Mouse (Mus musculus): ENCODE measurements around the gene Itgb3bp. TPM values are rescaled to one million over a fixed set of nuclear protein-coding genes. Genes with fewer than 3 reads are reported as not detected.

The Itgb3bp gene
- polyA plus RNA-seq, 1 experiment from 2014 or later, result 25.1 TPM

GRCm38 (mm10) chr4:99930518-99931239 lies 1.1 kb upstream of the Itgb3bp start:
- Histone ChIP-seq H3K4me3 (replicated peaks) (peak overlapping the region; percentile 59), H3K4me2 (replicated peaks) (peak overlapping the region; percentile 88), H3K9me3 (no peaks in the 10 kb centered on the region), H3K9ac (replicated peaks) (no peak overlapping the region), H3K27ac (no peak overlapping the region), H3K27me3 (no peaks in the 10 kb centered on the region), H3K4me1 (replicated peaks) (peaks cover 11% of the 10 kb centered on the region; the same call in 1 of the 2 replicates), H3K36me3 (no peaks in the 10 kb centered on the region)
- no peak for ATAC-seq
- WGBS, result 48% methylated on average over 10 of the region's 10 CpGs

DNA sequence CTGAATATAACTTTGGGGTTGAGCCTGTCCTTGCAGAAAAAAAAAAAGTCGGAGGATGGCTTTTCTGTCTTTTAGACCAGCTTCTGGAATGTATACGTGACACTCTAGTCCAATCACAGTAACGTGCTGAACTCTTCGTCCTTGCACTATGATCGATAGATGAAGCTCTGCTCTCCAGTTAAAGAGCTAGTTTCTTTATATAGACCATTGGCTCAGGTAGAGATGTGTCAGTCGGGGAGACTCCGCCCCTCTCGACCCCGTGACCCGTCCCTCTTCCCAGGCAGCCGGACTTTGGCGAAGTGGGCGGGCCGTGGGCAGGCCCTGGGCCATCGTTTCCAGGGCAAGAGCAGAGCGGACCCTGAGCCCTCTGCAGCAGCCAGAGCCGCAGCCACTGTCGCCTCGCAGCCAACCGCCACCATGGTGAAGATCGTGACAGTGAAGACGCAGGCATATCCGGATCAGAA lies 432 bp downstream of the Itgb3bp start, which contains the start of gene Pgm1:
TSS of gene Pgm1 (plus strand) at position 266 of the 464 bp plus-strand sequence.
- WGBS, result 6% methylated on average over 23 of the region's 23 CpGs
- Histone ChIP-seq H3K4me2 (replicated peaks) (peak within 1 kb of the TSS; percentile 88), H3K9ac (replicated peaks) (peak within 1 kb of the TSS; percentile 79), H3K4me3 (replicated peaks) (peak within 1 kb of the TSS; percentile 59), H3K27ac (peak within 1 kb of the TSS; percentile 82), H3K27me3 (no peaks in the 10 kb centered on the region), H3K4me1 (replicated peaks) (peaks cover 11% of the 10 kb centered on the region; the same call in 1 of the 2 replicates), H3K36me3 (no peaks in the 10 kb centered on the region), H3K9me3 (no peaks in the 10 kb centered on the region)
- peak; percentile 91 for ATAC-seq

GRCm38 (mm10) chr4:99928521-99928920 lies 1.1 kb downstream of the Itgb3bp start:
- Histone ChIP-seq H3K4me1 (replicated peaks) (peaks cover 11% of the 10 kb centered on the region; the same call in 1 of the 2 replicates), H3K9me3 (no peaks in the 10 kb centered on the region), H3K36me3 (no peaks in the 10 kb centered on the region), H3K4me3 (replicated peaks) (no peak overlapping the region), H3K9ac (replicated peaks) (no peak overlapping the region), H3K27ac (no peak overlapping the region), H3K4me2 (replicated peaks) (no peak overlapping the region), H3K27me3 (no peaks in the 10 kb centered on the region)
- 80% methylated on average over 6 of the region's 6 CpGs for WGBS
- ATAC-seq, result no peak

DNA sequence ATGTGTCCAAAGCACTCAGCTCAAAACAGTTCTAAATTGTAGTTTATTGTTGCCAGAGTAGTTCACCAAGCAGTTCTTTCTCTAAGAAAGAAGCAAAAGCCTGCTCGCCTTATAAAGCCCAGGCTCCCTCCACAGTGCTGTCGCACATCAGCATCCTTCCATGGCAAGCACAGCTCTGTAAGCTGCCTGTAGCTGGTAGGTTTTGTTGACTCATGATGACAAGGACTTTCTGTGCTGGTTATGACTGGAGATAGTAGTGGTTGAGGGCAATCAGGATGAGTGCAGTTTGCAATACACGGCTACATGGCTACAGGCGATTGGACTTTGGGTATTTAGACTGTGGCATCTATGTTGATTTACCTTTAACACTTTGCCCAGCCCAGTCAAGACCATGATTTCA lies 3.2 kb downstream of the Itgb3bp start:
- Histone ChIP-seq H3K36me3 (no peaks in the 10 kb centered on the region), H3K27ac (no peak overlapping the region), H3K9me3 (no peaks in the 10 kb centered on the region), H3K9ac (replicated peaks) (no peak overlapping the region), H3K4me1 (replicated peaks) (peaks cover 10% of the 10 kb centered on the region; the same call in 1 of the 2 replicates), H3K27me3 (no peaks in the 10 kb centered on the region), H3K4me2 (replicated peaks) (no peak overlapping the region), H3K4me3 (replicated peaks) (no peak overlapping the region)
- WGBS, result 94% methylated on average over 4 of the region's 4 CpGs
- ATAC-seq, result no peak

- Histone ChIP-seq H3K4me3 (replicated peaks) (no peak overlapping the region), H3K27ac (no peak overlapping the region), H3K4me1 (replicated peaks) (no peaks in the 10 kb centered on the region), H3K27me3 (no peaks in the 10 kb centered on the region), H3K36me3 (no peaks in the 10 kb centered on the region), H3K4me2 (replicated peaks) (no peak overlapping the region), H3K9me3 (no peaks in the 10 kb centered on the region), H3K9ac (replicated peaks) (no peak overlapping the region)
- ATAC-seq, result no peak
- 70% methylated on average over 4 of the region's 4 CpGs for WGBS
These were observed 15.6 kb downstream of the Itgb3bp start for GRCm38 (mm10) chr4:99913894-99914451.

DNA sequence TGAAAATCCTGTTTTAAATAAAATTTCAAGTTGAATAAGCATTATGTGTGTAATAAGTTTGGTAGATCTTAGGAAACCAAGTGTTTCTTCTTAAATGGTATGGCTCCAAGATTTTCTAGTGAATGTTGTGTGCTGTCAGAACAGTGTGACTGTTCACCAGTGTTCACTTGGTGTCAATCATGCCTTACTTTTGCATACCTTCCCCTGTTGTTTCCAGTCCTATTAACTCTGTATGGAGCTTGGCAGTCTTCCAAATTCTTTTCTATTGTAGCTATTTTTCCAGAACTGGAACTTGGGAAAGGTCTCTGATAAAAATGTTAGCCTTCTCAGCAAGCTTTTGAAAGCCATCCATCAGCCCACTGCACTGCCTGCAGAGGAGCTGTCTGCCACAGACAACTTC lies 47.2 kb downstream of the Itgb3bp start:
- H3K36me3 ChIP-seq, result no peaks in the 10 kb centered on the region
- H3K27me3 ChIP-seq, result no peaks in the 10 kb centered on the region
- no peak overlapping the region for H3K4me2 ChIP-seq (replicated peaks)
- no peak overlapping the region for H3K27ac ChIP-seq
- H3K9ac ChIP-seq (replicated peaks), result no peak overlapping the region
- no peak overlapping the region for H3K4me3 ChIP-seq (replicated peaks)
- H3K4me1 ChIP-seq (replicated peaks), result 0 out of 2 replicates have a peak, but pooled peaks cover 4% of the 10 kb centered on the region
- ATAC-seq, result no peak
- no peaks in the 10 kb centered on the region for H3K9me3 ChIP-seq

DNA sequence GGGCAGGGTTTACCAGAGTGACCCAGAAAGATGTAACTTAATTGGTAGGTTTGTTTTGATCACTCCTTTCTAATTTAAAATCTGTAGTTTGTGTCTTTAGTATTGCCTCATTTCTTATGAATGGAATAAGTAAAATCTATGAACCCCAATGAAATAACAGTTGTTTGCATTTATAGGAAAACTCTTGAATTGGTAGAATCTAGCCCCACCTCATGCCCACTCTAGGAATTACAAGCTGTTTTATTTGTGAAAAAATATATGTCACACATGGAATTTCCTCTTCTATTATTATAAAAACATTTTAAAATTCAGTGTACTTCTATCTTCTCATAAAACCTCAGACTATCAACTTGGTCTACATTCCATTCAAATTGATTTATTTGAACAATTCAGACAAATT lies 47.7 kb downstream of the Itgb3bp start:
- Histone ChIP-seq H3K4me3 (replicated peaks) (no peak overlapping the region), H3K4me1 (replicated peaks) (0 out of 2 replicates have a peak, but pooled peaks cover 4% of the 10 kb centered on the region), H3K9me3 (no peaks in the 10 kb centered on the region), H3K27ac (no peak overlapping the region), H3K9ac (replicated peaks) (no peak overlapping the region), H3K4me2 (replicated peaks) (no peak overlapping the region), H3K36me3 (no peaks in the 10 kb centered on the region), H3K27me3 (no peaks in the 10 kb centered on the region)
- no peak for ATAC-seq

DNA sequence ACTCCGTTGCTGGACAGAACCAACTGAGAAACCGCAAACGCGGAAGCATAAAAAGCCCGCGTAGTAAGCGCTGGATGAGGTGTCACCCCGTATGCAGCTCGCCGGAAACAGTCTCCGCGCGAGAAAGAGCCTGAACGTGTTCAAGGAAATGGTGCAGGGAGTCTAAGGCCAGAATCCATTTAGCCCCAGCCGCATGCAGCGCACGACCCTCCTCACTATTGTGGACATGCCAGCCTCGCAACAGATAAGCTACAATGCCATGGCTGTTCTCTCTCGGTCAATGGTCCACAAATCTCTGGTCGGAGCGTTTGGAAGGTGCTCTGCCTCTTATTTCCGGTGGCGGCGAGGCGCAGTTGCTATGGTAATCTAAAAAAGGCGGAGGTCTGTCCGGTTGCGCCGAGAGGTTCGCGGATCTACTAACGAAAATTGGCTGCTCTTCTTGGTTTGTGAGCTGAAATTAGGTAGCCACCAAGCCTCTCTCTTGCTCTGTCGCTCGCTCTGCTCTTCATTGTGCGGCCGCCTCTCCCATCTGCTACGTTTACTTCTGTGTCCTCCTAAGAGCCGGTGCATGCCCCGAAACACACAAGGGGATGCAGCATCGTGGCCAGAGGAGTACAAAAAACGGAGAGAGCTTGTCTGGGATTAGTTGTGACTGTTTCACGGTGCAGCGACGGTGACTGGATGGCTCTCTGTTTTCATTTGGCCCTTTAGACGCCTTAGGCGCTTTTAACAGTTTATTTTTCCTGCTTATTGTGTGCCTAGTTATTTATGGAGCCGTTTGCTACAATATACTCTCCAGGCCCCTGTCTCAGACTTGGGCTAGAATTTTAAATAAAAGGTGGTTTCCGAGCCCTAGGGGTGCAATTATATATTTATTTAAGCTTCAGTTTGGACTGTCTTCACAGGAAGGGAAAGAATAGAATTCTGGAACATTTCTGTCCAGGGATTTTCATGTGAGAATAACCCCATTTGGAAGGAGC lies 100.2 kb downstream of the Itgb3bp start, which contains the start of gene Efcab7:
TSS of gene Efcab7 (plus strand) at position 105 of the 980 bp plus-strand sequence.
- peak; percentile 93 for ATAC-seq
- peak within 1 kb of the TSS; percentile 71 for H3K4me3 ChIP-seq (replicated peaks)
- H3K4me1 ChIP-seq (replicated peaks), result peaks cover 13% of the 10 kb centered on the region
- WGBS, result under 1% methylated on average over 48 of the region's 48 CpGs
- H3K4me2 ChIP-seq (replicated peaks), result peak within 1 kb of the TSS; percentile 60
- H3K9me3 ChIP-seq, result no peaks in the 10 kb centered on the region
- peak within 1 kb of the TSS; percentile 97 for H3K27ac ChIP-seq
- H3K27me3 ChIP-seq, result no peaks in the 10 kb centered on the region
- no peaks in the 10 kb centered on the region for H3K36me3 ChIP-seq
- H3K9ac ChIP-seq (replicated peaks), result peak within 1 kb of the TSS; percentile 85

DNA sequence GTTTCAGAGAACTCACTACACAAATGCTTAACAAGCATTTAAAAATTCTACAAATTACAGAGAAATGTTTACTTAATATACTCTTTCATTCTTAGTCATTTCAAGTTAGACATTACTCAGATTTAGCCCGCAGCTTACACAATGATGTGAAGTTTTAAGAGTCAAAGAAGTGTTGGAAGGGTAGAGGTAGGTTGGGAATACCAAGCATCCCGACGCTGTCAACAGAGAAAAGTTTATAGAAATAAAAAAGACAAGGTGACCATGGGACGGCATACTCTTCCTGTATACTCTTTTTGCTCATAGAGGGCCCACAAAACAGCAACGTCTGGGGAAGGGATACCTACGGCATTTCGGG lies 100.9 kb downstream of the Itgb3bp start:
- Histone ChIP-seq H3K9ac (replicated peaks) (peak overlapping the region; percentile 85), H3K27ac (peak overlapping the region; percentile 97), H3K4me3 (replicated peaks) (peak overlapping the region; percentile 71), H3K27me3 (no peaks in the 10 kb centered on the region), H3K4me2 (replicated peaks) (peak overlapping the region; percentile 60), H3K36me3 (no peaks in the 10 kb centered on the region), H3K4me1 (replicated peaks) (peaks cover 13% of the 10 kb centered on the region), H3K9me3 (no peaks in the 10 kb centered on the region)
- no peak; the same call in 1 of the 2 replicates for ATAC-seq
- 0% methylated on average over 7 of the region's 7 CpGs for WGBS

DNA sequence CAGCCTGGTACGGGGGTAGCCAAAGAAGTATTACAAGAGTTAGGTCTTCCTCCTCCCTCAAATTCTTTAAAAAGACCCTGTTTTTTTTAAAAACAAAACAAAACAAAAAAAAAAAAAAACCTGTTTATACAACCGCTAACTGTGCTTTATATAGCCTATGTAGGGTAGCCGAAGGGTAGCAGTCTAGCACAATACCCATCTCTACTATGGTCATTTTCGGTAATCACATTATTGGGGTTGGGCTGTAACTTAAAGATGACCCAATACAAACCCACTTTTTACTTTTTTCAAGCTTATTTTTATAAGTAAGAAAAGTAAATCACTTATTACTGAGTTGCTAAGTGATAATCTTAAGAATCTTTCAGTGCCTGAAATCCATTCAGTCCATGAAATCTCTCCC lies 101.3 kb downstream of the Itgb3bp start:
- no peaks in the 10 kb centered on the region for H3K9me3 ChIP-seq
- H3K4me3 ChIP-seq (replicated peaks), result peak overlapping the region; percentile 71
- WGBS, result 57% methylated on average over 4 of the region's 4 CpGs
- H3K4me1 ChIP-seq (replicated peaks), result peaks cover 13% of the 10 kb centered on the region
- no peak overlapping the region for H3K27ac ChIP-seq
- ATAC-seq, result no peak
- H3K36me3 ChIP-seq, result no peaks in the 10 kb centered on the region
- H3K4me2 ChIP-seq (replicated peaks), result peak overlapping the region; percentile 60
- H3K9ac ChIP-seq (replicated peaks), result no peak overlapping the region
- no peaks in the 10 kb centered on the region for H3K27me3 ChIP-seq

- Histone ChIP-seq H3K4me1 (replicated peaks) (no peaks in the 10 kb centered on the region), H3K4me2 (replicated peaks) (no peak overlapping the region), H3K27me3 (no peaks in the 10 kb centered on the region), H3K27ac (no peak overlapping the region), H3K9me3 (no peaks in the 10 kb centered on the region), H3K4me3 (replicated peaks) (no peak overlapping the region), H3K36me3 (no peaks in the 10 kb centered on the region), H3K9ac (replicated peaks) (no peak overlapping the region)
- WGBS, result 91% methylated on average over 7 of the region's 7 CpGs
- ATAC-seq, result no peak
These were observed 112.7 kb downstream of the Itgb3bp start for GRCm38 (mm10) chr4:99816697-99817460.
